Mouse (Mus musculus) hematopoietic stem cell, adult 5-6 weeks (primary cell): ENCODE measurements around the gene Gm12569. TPM values are rescaled to one million over a fixed set of nuclear protein-coding genes. Genes with fewer than 3 reads are reported as not detected.

Source experiments
- total RNA-seq: library from RNA; stranded (forward); fragments of 172-1452, 232-1000 nt; gene quantifications from 2 replicates; pipeline ENCODE4 v1.2.3, GENCODE M21; 2017

Gene Gm12569
- total RNA-seq, 1 experiment from 2014 or later, result not detected

Other genes starting within 250 kb of the Gm12569 start
- gene Olfr1377, start 238.5 kb upstream of the Gm12569 start, total RNA-seq, result not detected in 2 replicates
- gene Olfr51, start 216.9 kb upstream of the Gm12569 start, total RNA-seq, result not detected in 2 replicates
- not detected in 2 replicates for gene Olfr54, start 206.2 kb upstream of the Gm12569 start, total RNA-seq
- gene Olfr1375, start 172.4 kb upstream of the Gm12569 start, total RNA-seq, result not detected in 2 replicates
- gene Zfp354a, start 161.2 kb upstream of the Gm12569 start, total RNA-seq, result 1.7 and 2.6 TPM in 2 replicates
- gene Clk4, start 41.3 kb downstream of the Gm12569 start, total RNA-seq, result 279 and 280 TPM in 2 replicates
- gene BC049762, start 42.6 kb downstream of the Gm12569 start, total RNA-seq, result not detected in 2 replicates
- 0.06 and 0.25 TPM in 2 replicates for gene Col23a1, start 69.4 kb downstream of the Gm12569 start, total RNA-seq